Mouse (Mus musculus) myocyte (in vitro differentiated cells): ENCODE data around the gene Ctnnbl1.

ENCODE experiments used
- MYOG ChIP-seq, 3 experiments: IDR thresholded peaks; one replicate each; pipeline ENCODE4 v1.6.1; 2011; ENCODE audit warnings: control low read depth in 2 of 3, low read depth in 2 of 3, mild to moderate bottlenecking in 2 of 3; ENCODE audit not compliant: insufficient read length in 2 of 3, control insufficient read depth in 1 of 3, insufficient read depth in 1 of 3
- POLR2A ChIP-seq: IDR thresholded peaks from one replicate; pipeline ENCODE4 v1.6.1; 2011; ENCODE audit warnings: low read depth, mild to moderate bottlenecking, control low read depth, moderate library complexity; ENCODE audit not compliant: insufficient read length

GRCm38 (mm10) chr2:157758395-157758794 lies 21.2 kb downstream of the Ctnnbl1 start:
- TF ChIP-seq POLR2A (no peak), MYOG (IDR thresholded peaks at IDR 0.05; ENCODE audit: control insufficient read depth in 1 of 3, insufficient read depth in 1 of 3, insufficient read length in 2 of 3, low read depth in 2 of 3) (no peak)
